Mouse (Mus musculus) ES-E14 (cell line): ENCODE data around the gene Aldh6a1.

Experiments used
- HCFC1 ChIP-seq: IDR thresholded peaks from 2 replicates; pipeline ENCODE4 v1.6.1; 2012; ENCODE audit warnings: low read length, inconsistent platforms, borderline replicate concordance; ENCODE audit not compliant: insufficient read depth
- MAFK ChIP-seq: IDR thresholded peaks from 2 replicates; pipeline ENCODE4 v1.6.1; 2014; ENCODE audit warnings: mild to moderate bottlenecking, low read depth, low read length, inconsistent platforms; ENCODE audit not compliant: insufficient read depth
- ZC3H11A ChIP-seq: IDR thresholded peaks from 2 replicates; pipeline ENCODE4 v1.6.1; 2012; ENCODE audit warnings: low read depth, mild to moderate bottlenecking, inconsistent platforms, low read length, borderline replicate concordance

DNA sequence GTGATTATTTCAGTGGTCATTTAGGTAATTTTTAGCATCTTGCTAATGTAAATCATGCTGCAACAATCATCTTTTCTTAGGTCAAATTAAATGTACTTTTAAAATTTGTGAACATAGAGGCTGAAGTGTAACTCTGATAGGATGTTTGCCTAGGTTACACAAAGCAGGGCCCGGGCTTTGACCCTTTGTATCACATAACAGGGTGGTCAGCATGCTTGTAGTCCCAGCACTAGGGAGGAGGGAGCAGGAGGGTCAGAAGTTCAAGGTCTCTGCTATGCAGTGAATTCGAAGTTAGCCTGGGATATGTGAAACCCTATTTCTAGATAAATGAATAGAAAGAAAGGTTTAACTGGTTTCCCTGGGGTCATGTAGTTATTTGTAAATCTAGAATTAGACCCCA is 30.4 kb upstream of the Aldh6a1 start:
- TF ChIP-seq ZC3H11A (no peak), HCFC1 (no peak), MAFK (no peak)
